Mouse (Mus musculus) liver, adult (tissue): ENCODE measurements around the gene Alcam.

Experiments used
- GATA4 ChIP-seq: IDR thresholded peaks from 2 replicates; pipeline ENCODE4 v1.6.1; 2014; ENCODE audit warnings: mild to moderate bottlenecking, low read length; ENCODE audit not compliant: insufficient replicate concordance

Alcam gene

DNA sequence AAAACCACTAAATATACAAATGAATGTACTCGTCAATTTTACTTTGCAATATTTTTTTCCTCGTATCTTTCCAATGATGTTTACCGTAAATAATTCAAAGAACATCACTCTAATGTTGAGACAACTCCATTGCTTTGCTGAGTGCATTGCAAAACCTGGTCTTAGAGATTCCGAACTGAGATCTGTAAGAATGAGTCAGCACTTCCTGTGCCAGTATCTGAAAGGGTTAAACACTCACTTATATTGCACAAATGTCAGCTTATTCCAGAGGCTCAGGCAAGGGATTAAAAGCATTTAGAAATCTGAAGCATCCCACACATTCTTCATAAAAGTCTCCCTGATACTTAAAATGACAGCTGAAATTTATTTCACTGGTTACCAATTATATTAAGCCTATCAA, 188.8 kb downstream of the Alcam start:
- no peak for TF ChIP-seq GATA4

DNA sequence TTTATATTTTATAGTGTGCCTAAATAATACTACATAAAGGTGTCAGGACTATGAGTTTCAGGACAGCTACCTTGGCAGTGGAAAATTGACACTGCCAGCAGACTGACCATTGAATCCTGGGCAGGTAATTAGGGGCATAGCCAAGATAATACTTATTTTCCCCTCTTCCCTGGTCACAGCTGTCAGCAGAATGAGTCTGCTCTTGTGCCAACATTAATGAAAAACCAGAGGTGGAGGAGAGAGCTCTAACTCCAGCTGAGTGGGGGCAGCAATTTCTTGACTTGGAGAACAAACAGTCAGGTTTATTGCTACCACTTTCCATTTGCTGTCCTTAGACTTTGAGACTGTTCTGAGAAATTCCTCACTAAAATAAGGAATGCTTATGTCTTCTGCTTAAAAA, 190.1 kb downstream of the Alcam start:
- TF ChIP-seq GATA4: no peak

DNA sequence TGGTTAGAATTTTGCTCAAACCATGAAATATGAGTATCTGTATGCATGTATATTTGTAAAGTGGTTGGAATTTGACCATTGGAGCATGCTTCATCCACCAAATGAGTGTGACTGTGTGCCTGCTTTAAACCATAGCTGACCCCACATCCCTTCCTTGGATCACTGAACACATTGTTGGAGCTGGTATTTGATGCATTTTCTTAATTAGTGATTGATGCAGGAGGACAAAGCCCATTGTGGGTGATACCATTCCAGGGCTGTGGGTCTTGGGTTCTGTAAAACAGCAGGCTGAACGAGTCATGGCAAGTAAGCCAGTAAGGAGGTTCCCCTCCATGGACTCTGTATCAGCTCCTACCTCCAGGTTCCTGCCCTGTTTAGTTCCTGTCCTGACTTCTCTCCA, 191.3 kb downstream of the Alcam start:
- no peak for TF ChIP-seq GATA4

DNA sequence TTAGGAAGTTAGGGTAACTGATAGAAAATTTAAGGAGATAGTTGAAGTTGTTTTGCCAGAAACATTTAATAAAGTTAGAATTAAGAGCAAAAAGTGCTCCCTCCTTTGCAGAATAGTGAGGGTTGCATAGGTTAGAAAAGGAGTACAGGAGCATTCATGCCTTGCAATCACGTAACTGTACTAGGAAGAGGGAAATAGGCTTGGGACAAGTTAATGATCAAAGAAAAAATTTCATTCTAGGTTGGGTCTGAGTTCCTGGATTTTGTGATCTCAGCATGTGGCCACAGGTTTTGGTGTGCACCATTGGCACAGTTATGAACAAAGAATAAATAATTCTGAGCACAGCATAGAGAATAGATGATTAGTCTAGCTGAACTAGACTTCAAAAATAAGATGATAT, 192.1 kb downstream of the Alcam start:
- TF ChIP-seq GATA4: no peak

- peak; percentile 64; the same call in 1 of the 2 replicates for TF ChIP-seq GATA4
Measured at GRCm38 (mm10) chr16:52250935-52251334, 202.9 kb downstream of the Alcam start.

DNA sequence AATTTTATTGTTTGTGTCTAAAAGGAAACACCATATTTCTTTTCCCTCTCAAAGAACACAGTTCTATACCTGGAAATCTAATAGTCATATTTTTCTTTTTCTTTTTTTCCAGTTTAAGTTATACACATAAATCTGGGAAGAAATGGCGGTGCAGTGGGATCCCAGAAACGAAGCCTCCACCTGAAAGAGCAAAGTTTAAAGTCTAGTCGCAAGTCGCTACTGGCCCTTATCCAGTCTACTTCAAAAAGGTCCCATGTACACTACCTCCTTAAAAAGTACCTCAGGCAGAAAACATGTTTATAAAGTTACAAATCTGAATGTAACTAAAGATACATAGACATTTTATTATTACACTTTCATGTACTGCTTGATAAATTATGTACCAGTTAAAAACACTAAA, 203.7 kb downstream of the Alcam start:
- TF ChIP-seq GATA4: no peak

DNA sequence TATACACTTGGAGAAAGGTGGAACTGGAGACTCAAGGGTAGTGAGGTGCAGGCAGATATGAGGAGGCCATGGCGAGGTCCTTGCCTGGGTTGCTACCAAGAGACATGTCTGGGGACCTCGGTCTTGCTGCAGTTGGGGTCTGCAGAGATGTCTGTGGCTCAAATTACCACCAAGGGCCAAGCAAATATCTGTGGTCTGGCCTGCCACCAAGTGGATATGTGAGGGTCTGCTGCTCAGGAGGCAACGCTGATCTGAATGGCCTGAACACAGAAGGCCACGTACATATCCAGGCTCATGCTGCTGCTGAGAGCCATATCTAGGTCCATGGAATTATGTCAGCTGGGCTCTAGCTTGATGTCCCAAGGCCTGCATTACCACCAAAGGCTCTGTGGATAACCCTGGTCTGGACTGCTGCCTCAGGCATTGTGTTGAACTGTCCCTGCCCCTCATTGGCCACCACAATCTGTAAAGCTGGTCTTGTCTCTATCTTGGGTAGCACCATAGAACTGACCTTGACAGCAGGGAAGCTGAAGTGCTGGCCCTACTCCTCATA, 210.4 kb downstream of the Alcam start:
- TF ChIP-seq GATA4: no peak

- no peak for TF ChIP-seq GATA4
Measured at GRCm38 (mm10) chr16:52242144-52242543, 211.7 kb downstream of the Alcam start.

DNA sequence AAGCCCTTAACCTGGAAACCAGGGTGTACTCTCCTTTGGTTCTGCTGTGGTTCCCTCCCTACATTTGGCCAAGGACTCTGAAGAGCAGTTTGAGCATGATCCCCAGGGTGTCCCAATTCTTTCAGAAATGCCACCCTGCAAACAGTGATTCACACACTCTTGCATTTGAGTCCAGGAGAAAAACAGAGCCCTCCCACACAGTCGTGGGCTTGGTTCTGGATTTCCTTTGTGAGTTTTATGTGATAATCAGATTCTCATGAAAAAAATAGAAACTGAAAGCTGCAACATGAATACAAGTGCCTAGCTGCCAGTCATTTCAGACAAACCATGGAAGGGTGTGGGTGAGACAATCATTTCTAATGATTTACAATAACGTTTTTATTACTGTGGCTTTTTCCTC, 223.9 kb downstream of the Alcam start:
- no peak for TF ChIP-seq GATA4

GRCm38 (mm10) chr16:52229446-52229845, 224.4 kb downstream of the Alcam start:
- TF ChIP-seq GATA4: no peak

- no peak for TF ChIP-seq GATA4
Measured at GRCm38 (mm10) chr16:52222896-52223295, 231.0 kb downstream of the Alcam start.

DNA sequence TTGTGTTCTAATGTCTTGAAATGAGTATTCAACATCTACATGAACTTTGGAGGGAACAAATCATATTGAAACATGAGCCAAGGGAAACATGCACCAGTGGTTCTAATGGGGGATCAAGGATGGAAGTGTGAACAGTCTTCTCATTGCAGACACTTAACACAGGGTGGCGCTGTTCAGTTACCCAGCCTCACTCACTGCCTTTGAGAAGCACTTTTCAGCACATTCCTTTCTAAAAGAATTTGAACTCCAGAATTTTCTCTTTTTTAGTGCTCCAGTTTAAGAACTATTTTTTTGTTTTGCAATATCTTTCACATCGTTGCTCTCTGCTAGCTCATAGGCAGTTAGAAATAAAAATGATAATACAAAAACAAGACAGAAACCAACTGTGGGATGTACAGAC, 234.8 kb downstream of the Alcam start:
- no peak for TF ChIP-seq GATA4

- no peak for TF ChIP-seq GATA4
Measured at GRCm38 (mm10) chr16:52210844-52211606, 242.8 kb downstream of the Alcam start.

GRCm38 (mm10) chr16:52200107-52200506, 253.8 kb downstream of the Alcam start:
- no peak for TF ChIP-seq GATA4
